Mouse (Mus musculus) liver, postnatal 0 days (tissue): ENCODE measurements around the gene Zc3h12c. TPM values are rescaled to one million over a fixed set of nuclear protein-coding genes. Genes with fewer than 3 reads are reported as not detected.

Source experiments
- ATAC-seq: fragments of 200-750 bp; cut with Nextera tagmentation; 2 replicates; pipeline ENCODE4 v1.8.0; 2017; ENCODE audit warnings: mild to moderate bottlenecking, moderate library complexity
- DNase-seq: peaks from one replicate; pipeline ENCODE4 v3.0.0-alpha.2; 2016
- H3K27ac ChIP-seq: fragments of 300-500 bp; sonication (generic); 2 replicates; pipeline ENCODE4 v1.5.1; 2014; ENCODE audit warnings: antibody characterized with exemption, moderate library complexity, mild to moderate bottlenecking, low read depth
- H3K27me3 ChIP-seq: fragments of 300-500 bp; sonication (generic); 2 replicates; pipeline ENCODE4 v1.6.1; 2014; ENCODE audit warnings: low read length, control low read depth, mixed read lengths; ENCODE audit not compliant: insufficient read depth
- H3K36me3 ChIP-seq: fragments of 300-500 bp; sonication (generic); replicated peaks from 2 replicates; pipeline ENCODE4 v1.6.1; 2014; ENCODE audit warnings: mild to moderate bottlenecking, control low read depth, low read length, moderate library complexity, mixed read lengths; ENCODE audit not compliant: insufficient read depth
- H3K4me1 ChIP-seq: fragments of 300-500 bp; sonication (generic); 2 replicates; pipeline ENCODE4 v1.6.1; 2014; ENCODE audit warnings: antibody characterized with exemption, mild to moderate bottlenecking, control low read depth; ENCODE audit not compliant: insufficient read depth
- H3K4me2 ChIP-seq: fragments of 300-500 bp; sonication (generic); 2 replicates; pipeline ENCODE4 v1.6.1; 2014; ENCODE audit warnings: low read depth, mild to moderate bottlenecking, low read length, moderate library complexity, mixed read lengths
- H3K4me3 ChIP-seq: fragments of 300-500 bp; sonication (generic); 2 replicates; pipeline ENCODE4 v1.5.1; 2014; ENCODE audit warnings: low read depth, low read length
- H3K9ac ChIP-seq: fragments of 300-500 bp; sonication (generic); replicated peaks from 2 replicates; pipeline ENCODE4 v1.6.1; 2014; ENCODE audit warnings: mild to moderate bottlenecking, moderate library complexity
- H3K9me3 ChIP-seq: fragments of 300-500 bp; sonication (generic); 2 replicates; pipeline ENCODE4 v1.6.1; 2016; ENCODE audit warnings: mild to moderate bottlenecking, control low read depth, low read length, mixed read lengths
- CTCF ChIP-seq: sonication (generic); IDR thresholded peaks from 2 replicates; pipeline ENCODE4 v1.5.1; 2016; ENCODE audit warnings: antibody characterized with exemption, low read depth
- EP300 ChIP-seq: IDR thresholded peaks from 2 replicates; pipeline ENCODE4 v1.6.1; 2016; ENCODE audit warnings: antibody characterized with exemption, low read depth, mild to moderate bottlenecking
- WGBS: fragments of 180-500 bp; shearing (Covaris S2); extraction: QIAGEN DNeasy Blood & Tissue Kit; methylation state at CpG from one replicate; pipeline ENCODE4 v1.1.7; 2014; ENCODE audit not compliant: insufficient replicate concordance; 5-methylcytosine and 5-hydroxymethylcytosine counted together
- polyA plus RNA-seq: library from polyadenylated mRNA; unstranded; fragments of >200 nt; fragmentation: Nextera tagmentation; extraction: Ambion mirVana; gene quantifications from 2 replicates; pipeline ENCODE4 v1.2.1, GENCODE M21; 2015

The Zc3h12c gene
- polyA plus RNA-seq, 1 experiment from 2014 or later: 0.72 TPM

- no peaks in the 10 kb centered on the region for H3K36me3 ChIP-seq
- H3K9me3 ChIP-seq: no peaks in the 10 kb centered on the region
- no peaks in the 10 kb centered on the region for H3K4me1 ChIP-seq
- WGBS: 76% methylated on average over 4 of the region's 4 CpGs
- no peak overlapping the region for H3K4me2 ChIP-seq
- no peak overlapping the region for H3K9ac ChIP-seq
- no peaks in the 10 kb centered on the region for H3K27me3 ChIP-seq
- H3K27ac ChIP-seq: no peak overlapping the region
- DNase-seq: no peak
- TF ChIP-seq CTCF: no peak
- no peak for TF ChIP-seq EP300
- no peak for ATAC-seq
- no peak overlapping the region for H3K4me3 ChIP-seq
These were observed 31.9 kb upstream of the Zc3h12c start for GRCm38 (mm10) chr9:52200271-52200670.

- 69% methylated on average over 3 of the region's 3 CpGs for WGBS
These were observed 27.5 kb upstream of the Zc3h12c start for GRCm38 (mm10) chr9:52195853-52196252.

GRCm38 (mm10) chr9:52193851-52194250 is 25.5 kb upstream of the Zc3h12c start:
- no peaks in the 10 kb centered on the region for H3K36me3 ChIP-seq
- H3K27ac ChIP-seq: no peak overlapping the region
- no peak overlapping the region for H3K4me3 ChIP-seq
- no peak for DNase-seq
- H3K4me1 ChIP-seq: no peaks in the 10 kb centered on the region
- no peak overlapping the region for H3K9ac ChIP-seq
- ATAC-seq: no peak
- no peak overlapping the region for H3K4me2 ChIP-seq
- 68% methylated on average over 5 of the region's 5 CpGs for WGBS
- no peak for TF ChIP-seq CTCF
- no peak for TF ChIP-seq EP300
- H3K9me3 ChIP-seq: no peaks in the 10 kb centered on the region
- H3K27me3 ChIP-seq: no peaks in the 10 kb centered on the region

More at GRCm38 (mm10) chr9:52195853-52196252, 27.5 kb upstream of the Zc3h12c start:
- H3K27me3 ChIP-seq: no peaks in the 10 kb centered on the region
- H3K36me3 ChIP-seq: no peaks in the 10 kb centered on the region
- no peaks in the 10 kb centered on the region for H3K4me1 ChIP-seq
- H3K27ac ChIP-seq: no peak overlapping the region
- no peak overlapping the region for H3K4me3 ChIP-seq
- no peak overlapping the region for H3K4me2 ChIP-seq
- ATAC-seq: no peak
- no peak for DNase-seq
- TF ChIP-seq EP300 (no peak), CTCF (no peak)
- no peak overlapping the region for H3K9ac ChIP-seq
- no peaks in the 10 kb centered on the region for H3K9me3 ChIP-seq

- DNase-seq: no peak
- no peak for ATAC-seq
- Histone ChIP-seq H3K27me3 (no peaks in the 10 kb centered on the region), H3K36me3 (no peaks in the 10 kb centered on the region), H3K4me3 (no peak overlapping the region), H3K27ac (no peak overlapping the region), H3K9ac (no peak overlapping the region), H3K9me3 (no peaks in the 10 kb centered on the region), H3K4me1 (no peaks in the 10 kb centered on the region), H3K4me2 (no peak overlapping the region)
- TF ChIP-seq CTCF (no peak), EP300 (no peak)
- 74% methylated on average over 4 of the region's 4 CpGs for WGBS
These were observed 22.5 kb upstream of the Zc3h12c start for GRCm38 (mm10) chr9:52190907-52191306.

GRCm38 (mm10) chr9:52188106-52188505 is 19.7 kb upstream of the Zc3h12c start:
- no peak overlapping the region for H3K4me2 ChIP-seq
- no peaks in the 10 kb centered on the region for H3K9me3 ChIP-seq
- no peak overlapping the region for H3K9ac ChIP-seq
- no peak for TF ChIP-seq CTCF
- TF ChIP-seq EP300: no peak
- H3K36me3 ChIP-seq: no peaks in the 10 kb centered on the region
- no peak overlapping the region for H3K27ac ChIP-seq
- WGBS: 68% methylated on average over 8 of the region's 8 CpGs
- no peak for ATAC-seq
- H3K27me3 ChIP-seq: no peaks in the 10 kb centered on the region
- no peak overlapping the region for H3K4me3 ChIP-seq
- no peaks in the 10 kb centered on the region for H3K4me1 ChIP-seq
- no peak for DNase-seq

- H3K36me3 ChIP-seq: no peaks in the 10 kb centered on the region
- no peak overlapping the region for H3K4me3 ChIP-seq
- H3K4me2 ChIP-seq: no peak overlapping the region
- no peak for TF ChIP-seq EP300
- no peak for TF ChIP-seq CTCF
- DNase-seq (no peak), ATAC-seq (no peak)
- 54% methylated on average over 3 of the region's 3 CpGs for WGBS
- H3K4me1 ChIP-seq: no peaks in the 10 kb centered on the region
- no peaks in the 10 kb centered on the region for H3K9me3 ChIP-seq
- H3K9ac ChIP-seq: no peak overlapping the region
- no peaks in the 10 kb centered on the region for H3K27me3 ChIP-seq
- H3K27ac ChIP-seq: no peak overlapping the region
These were observed 18.0 kb upstream of the Zc3h12c start for GRCm38 (mm10) chr9:52186296-52186941.
